Mouse (Mus musculus): ENCODE measurements around the gene Atp6v0e.

DNA sequence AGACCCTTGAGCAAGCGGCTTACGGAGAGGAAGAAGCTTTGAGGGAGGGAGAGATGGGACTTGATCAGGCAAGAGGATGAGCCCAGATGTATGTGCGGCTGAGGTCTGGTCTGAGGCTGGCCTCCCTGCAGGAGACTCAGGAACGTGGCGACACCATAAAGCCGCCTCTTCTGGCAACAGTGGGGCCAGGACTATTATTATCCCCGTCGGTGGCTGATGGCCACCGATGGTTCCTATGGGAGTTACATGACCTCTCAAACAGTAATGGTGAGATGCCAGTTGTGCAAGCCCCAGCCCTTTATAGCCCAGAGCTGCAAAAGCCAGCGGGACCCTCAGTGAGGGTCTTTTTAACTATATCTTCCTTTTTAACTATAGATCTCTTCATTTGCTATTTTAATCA, 38.0 kb upstream of the Atp6v0e start:
- TF ChIP-seq CTCF (IDR thresholded peaks at IDR 0.05; ENCODE audit: extremely low read depth, insufficient read length, insufficient replicate concordance, low read depth, low read length) (no peak), POLR2A (IDR thresholded peaks at IDR 0.05; ENCODE audit: low read depth, low read length) (no peak)
